Mouse (Mus musculus) ES-Bruce4 (cell line): Measurements from ENCODE around the gene Slc26a10.

Experiments
- CTCF ChIP-seq: IDR thresholded peaks from one replicate; pipeline ENCODE4 v1.8.1; 2011; ENCODE audit warnings: low read depth, low read length
- POLR2A ChIP-seq: IDR thresholded peaks from one replicate; pipeline ENCODE4 v1.8.1; 2011; ENCODE audit warnings: low read length; ENCODE audit not compliant: insufficient read depth

GRCm38 (mm10) chr10:127178286-127179027 lies 2.0 kb downstream of the Slc26a10 start:
- no peak for TF ChIP-seq POLR2A
- no peak for TF ChIP-seq CTCF
